Mouse (Mus musculus) lung, postnatal 0 days (tissue): ENCODE measurements around the gene Fmnl3.

ENCODE experiments used
- CTCF ChIP-seq: IDR thresholded peaks from 2 replicates; pipeline ENCODE4 v1.5.1; 2016; ENCODE audit warnings: antibody characterized with exemption, mild to moderate bottlenecking
- EP300 ChIP-seq: IDR thresholded peaks from 2 replicates; pipeline ENCODE4 v1.6.1; 2016; ENCODE audit warnings: antibody characterized with exemption, mild to moderate bottlenecking, control low read depth

- TF ChIP-seq EP300 (no peak), CTCF (no peak)
These were observed 94.2 kb downstream of the Fmnl3 start for GRCm38 (mm10) chr15:99276095-99276494.
